Mouse (Mus musculus) CH12.LX (cell line): ENCODE data around the gene Sptbn4.

ENCODE experiments used
- EP300 ChIP-seq: IDR thresholded peaks from 2 replicates; pipeline ENCODE4 v1.6.1; 2011; ENCODE audit warnings: low read length, improper control_type of control experiment
- MAX ChIP-seq: IDR thresholded peaks from 2 replicates; pipeline ENCODE4 v1.6.1; 2011; ENCODE audit warnings: low read length, improper control_type of control experiment
- USF2 ChIP-seq: conservative IDR thresholded peaks from 2 replicates; pipeline ENCODE4 v1.6.1; 2011; ENCODE audit warnings: low read depth, low read length, improper control_type of control experiment

- TF ChIP-seq MAX: no peak
- no peak for TF ChIP-seq EP300
- no peak for TF ChIP-seq USF2
Observed at GRCm38 (mm10) chr7:27345444-27345843, 102.0 kb downstream of the Sptbn4 start.
